Mouse (Mus musculus) cerebellum, adult 9-11 months (tissue): ENCODE results near the gene Ces1a.
A peak's percentile ranks its signal among the peaks of the same experiment; 100 is the strongest.

Source experiments
- DNase-seq: peaks from one replicate; pipeline ENCODE4 v3.0.0; 2022

Ces1a gene

DNA sequence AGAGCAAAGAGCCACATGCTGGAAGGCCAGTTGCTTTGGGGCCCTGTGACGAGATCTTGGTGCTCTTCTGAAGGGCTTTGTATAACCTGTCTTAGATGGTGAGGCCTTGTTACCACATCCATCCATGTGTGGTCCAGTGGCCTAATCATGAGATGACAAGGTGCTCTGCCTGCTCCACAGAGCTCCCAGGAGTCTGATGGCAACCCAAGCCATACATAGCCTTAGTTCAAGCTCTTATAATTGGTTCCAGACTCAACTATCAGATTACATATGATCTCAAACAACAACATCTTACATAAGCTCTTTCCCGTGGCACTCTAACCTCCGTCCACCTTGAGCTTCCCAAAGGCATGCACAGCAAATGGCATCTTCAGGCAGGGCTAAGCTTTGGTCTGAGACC is at the start of gene Ces1a:
Gene Ces1a (minus strand): TSS at position 101 of the 400 bp plus-strand sequence.
- no peak for DNase-seq

DNA sequence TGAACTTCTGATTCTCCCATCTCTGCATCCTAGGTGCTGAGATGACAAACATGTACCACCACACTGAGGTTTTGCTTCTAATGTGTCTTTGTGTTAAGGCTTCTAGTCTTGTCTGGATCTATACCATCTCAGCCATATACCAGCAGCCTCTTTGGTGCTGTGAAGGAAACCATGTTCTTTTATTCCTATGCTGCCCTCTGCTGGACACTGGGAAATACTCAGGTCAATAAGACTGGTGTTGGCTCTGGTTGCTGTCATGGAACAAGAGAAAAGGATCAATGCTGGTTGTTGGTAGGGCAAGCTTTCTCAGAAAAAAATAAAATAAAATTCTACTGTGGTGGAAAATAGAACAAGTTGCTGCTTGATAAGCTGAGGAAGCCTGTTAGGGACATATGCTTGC is 47.4 kb upstream of the Ces1a start:
- no peak for DNase-seq

DNA sequence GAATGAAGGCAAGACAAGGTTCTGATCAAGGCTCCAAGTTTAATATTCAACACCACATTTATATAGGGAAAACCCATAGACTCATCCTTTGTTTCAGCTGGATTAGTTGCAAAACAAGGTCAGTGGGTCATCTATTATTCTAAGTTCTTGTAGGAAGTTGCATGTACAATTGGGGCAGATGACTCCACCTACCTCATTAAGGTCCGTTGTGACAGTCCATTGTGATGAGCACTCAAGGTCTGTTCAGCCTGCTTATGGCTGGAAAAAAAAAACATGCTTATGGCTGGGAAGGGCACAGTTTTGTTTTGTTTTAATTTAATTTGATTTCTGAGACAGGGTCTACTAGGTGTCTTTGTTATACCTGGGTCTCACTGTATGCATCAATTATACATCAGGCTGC is 43.3 kb upstream of the Ces1a start:
- no peak for DNase-seq

DNA sequence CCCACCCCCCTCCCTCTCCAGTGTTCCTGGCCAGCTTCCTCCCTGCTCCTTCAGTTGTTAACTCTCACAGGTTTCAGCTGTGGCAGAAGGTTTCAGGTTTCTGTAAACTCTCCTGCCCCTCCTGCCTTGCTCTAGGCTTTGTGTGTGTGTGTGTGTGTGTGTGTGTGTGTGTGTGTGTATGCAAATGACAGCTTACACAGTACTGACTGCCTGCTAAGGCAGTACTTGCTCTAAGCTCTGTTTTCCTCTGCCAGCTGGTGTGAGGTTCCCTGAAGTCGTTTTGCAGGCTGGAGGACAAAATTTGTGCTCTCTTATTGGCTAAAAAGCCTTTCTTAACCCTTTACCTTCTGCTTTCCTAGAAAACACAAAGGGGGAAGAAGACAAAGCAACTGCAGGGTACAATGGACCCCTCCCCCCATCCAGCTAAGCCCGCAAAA is 40.7 kb upstream of the Ces1a start:
- no peak for DNase-seq

DNA sequence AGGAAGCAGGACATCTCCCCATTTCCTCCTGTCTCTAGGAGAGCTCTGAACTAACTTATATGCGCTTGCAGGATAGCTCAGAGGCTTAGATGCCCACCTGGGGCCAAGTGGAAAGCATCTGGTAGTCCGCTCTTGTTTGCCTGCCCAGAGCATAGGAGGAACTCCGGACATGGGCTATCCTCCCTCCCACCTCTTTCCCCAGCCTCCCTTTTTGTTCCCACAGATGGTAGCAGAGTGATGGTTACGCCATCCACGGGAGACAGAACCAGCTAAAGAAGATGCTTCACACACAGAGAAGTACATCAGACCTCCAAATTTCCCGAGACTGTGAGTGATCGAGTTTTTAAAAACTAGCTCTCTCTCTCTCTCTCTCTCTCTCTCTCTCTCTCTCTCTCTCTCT is 40.2 kb upstream of the Ces1a start:
- DNase-seq = no peak

DNA sequence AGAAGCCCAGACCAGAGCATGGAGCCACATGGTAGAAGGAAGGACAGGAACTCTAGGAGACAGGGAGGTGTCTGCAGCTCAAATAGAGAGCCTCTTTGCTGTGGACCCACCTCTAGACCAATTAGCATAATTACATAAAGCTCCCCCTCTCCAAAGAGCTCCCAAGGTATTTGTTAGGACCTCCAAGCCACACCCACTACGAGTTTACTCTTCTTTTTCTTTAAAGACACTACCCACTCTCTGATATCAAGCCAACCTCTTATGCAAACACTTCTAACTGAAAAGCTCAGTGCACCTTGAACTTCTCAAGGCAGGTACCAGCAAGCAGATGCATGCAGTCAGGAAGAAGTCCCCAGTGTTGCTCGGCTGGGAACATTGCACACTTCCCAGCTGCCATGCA is 31.9 kb upstream of the Ces1a start, which contains the start of gene Ces1b:
Gene Ces1b (minus strand): TSS at position 131 of the 400 bp plus-strand sequence.
- DNase-seq = no peak

DNA sequence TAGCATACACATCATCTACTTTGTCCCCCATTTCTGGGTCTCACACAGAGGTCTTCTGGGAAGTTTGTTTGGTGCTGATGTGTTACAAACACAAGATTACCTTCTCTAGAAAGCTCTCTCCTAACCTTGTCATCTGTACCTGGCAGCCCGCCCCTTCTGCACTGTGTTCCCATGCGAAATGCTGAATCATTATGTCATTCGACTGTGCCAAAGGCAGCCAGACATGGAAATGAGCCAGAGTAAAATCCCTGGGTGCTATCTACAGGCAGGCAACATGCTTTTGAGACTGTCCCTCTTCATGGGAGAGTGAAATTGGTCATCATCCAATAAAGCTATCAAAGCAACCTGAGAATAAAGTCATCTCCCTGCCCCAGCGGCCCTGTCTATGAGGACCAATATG is 27.3 kb upstream of the Ces1a start:
- no peak for DNase-seq

DNA sequence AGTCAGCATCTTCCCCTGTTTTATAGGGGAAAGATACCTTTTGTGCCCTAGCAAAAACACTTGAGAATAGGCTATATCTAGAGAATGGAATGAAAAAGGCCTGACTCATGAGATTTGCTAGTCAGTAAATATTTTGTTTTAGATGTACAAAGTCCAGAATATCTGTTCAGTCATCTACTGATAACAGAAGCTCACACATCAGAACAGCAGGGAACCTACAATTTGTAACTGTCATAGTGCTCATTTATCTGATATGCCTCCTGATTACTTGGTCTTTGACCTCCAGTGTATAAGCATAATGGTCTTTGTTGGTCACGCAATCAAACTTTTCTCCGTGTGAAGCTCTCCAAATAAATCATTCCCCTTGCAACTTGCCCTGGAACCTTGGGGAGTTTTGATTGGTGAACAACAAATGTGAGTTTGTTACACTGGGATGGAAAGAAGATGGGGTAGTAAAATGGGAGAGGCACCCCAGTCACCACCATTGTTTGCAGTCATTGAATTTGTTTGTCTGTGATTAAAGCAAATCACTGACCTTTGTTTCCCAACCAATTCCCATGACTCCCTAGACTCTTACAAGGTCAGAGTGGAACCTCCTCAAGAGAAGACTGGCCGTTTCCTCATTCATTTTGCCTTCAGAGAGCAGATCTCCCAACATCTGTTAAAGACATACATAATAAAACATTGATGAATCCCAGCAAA is 15.6 kb upstream of the Ces1a start:
- no peak for DNase-seq

DNA sequence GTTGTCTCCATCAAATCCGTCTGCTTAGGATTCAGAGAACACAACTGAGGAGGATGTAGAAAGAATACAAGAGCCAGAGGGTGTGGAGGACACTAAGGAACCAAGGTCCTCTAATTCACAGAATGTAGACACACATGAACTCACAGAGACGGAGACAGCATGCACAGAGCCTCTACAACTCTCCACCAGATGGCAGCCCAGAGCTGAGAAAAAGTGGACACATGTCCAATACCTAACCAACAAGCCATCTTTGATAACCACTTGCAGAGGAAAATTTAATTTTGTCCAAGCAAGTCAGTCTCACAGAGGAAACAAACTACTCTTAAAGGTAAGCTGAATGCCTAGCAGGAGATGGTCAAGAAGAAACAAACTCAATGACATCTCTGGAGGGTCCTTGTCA is 11.2 kb upstream of the Ces1a start:
- DNase-seq = no peak

DNA sequence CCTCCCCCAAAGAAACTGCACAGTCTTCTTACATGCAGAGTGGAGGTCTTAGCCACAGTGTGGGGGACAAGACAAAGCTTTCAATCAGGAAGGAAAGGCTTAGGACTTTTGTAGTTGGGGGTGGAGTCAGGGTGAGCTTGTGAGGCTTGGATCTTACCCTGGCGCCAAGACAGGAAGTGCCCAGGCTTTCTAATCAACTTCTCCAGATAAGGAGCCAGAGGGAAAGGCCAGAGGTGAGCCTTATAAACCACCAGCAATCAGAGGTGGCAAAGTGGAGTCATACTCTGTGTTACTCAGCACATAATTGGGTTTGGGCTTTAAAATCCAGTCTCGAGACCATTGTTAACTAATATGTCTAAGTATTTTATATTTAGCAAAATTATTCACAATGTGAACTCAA is 7.2 kb upstream of the Ces1a start:
- no peak for DNase-seq

DNA sequence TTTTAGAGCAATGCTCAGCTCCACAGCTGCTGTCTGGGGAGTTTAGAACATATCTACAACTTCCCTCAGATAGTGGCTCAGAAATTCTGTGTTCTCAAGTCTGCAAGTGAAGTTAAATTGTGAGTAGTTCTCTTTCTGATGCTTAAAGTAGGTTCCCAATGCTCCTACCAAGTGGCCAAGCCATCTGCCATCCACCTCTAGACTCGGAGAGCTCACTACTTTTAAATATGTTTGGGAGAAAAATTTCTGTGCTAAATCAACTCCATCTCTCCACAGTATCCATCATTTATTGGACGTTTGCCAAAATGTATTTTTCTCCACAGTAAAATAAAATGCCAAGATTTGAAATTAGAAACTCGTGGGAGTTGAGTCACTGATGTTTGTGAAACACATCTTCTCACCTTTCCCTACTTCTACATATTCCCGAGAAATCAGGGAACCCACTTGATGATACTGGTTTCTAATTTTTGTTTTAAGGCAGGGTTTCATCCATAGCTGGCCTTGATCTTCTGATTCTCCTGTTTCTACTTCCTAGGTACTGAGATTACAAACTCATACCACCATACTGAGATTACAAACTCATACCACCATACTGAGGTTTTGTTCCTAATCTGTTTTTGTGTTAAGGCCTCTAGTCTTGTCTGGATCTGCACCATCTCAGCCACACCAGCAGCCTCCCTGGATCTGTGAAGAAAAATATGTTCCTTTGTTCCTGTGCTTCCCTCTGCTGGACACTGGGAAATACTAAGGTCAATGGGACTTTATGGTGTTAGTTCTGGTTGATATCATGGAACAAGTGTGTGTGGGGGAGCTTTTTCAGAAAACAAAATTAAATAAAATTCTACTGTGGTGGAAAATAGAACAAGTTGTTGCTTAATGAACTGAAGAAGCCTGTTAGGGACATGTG is 771 bp upstream of the Ces1a start:
- DNase-seq = no peak

DNA sequence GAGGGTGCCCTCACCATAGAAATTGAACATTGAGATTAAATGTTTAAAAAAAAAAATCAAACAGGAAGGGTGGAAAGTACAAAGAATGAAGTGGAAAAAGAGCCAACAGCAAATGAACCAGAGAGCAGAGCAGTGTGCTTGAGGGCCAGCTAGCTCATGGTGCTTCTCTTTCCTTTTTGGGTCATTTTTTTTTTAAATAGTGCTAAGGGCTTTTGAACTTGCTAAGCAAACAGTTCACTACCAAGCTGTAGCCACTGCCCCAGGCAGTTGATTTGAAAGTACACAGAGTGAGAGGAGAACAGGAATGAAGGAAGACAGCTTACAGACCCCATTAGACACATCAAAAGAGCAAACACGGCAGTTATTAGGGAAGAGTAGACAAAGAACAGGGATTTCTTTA is 4.9 kb downstream of the Ces1a start:
- DNase-seq = no peak

DNA sequence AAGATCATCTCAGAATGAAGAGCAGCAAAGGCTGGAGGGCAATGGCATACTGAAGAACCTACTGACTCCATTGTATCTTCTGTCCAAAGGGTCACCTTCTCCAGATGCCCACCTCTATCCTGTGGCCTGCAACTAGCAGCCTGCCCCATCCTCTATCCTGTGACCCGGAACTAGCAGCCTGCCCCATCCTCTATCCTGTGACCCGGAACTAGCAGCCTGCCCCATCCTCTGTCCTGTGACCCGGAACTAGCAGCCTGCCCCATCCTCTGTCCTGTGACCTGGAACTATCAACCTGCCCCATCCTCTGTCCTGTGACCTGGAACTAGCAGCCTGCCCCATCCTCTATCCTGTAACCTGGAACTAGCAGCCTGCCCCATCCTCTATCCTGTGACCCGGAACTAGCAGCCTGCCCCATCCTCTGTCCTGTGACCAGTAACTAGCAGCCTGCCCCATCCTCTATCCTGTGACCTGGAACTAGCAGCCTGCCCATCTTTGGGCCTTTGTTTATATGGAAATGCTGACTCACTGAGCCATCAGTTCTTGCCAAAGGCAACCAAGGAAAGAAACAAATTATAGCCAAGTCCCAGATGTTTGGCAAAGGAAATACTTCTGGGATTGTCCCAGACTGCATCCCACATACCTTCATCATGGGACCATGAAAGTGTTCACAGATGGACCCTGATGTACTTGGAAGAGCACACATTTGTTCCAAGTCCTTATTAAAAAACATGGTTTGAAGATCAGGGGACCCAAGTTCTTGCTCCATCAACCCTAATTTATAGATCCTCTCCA is 7.0 kb downstream of the Ces1a start:
- no peak for DNase-seq

DNA sequence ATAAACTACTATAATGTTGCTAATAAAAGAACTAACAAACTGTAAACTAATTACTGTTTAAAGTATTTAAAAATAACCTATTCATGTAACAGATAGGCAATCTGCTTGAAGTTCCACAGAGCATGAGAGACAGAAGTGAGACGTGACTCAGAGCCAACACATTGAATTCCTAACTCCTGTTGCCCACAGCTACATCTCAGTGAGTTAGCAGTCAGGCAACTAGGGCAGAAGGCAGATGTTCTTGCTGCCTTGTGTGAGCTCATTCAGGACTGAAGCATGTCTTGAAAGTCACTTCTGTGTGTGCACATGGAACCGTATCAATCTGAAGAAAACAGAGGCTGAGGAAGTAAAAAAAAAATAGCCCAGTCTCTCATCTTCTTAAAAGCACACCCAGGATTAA is 7.7 kb downstream of the Ces1a start:
- DNase-seq = no peak

DNA sequence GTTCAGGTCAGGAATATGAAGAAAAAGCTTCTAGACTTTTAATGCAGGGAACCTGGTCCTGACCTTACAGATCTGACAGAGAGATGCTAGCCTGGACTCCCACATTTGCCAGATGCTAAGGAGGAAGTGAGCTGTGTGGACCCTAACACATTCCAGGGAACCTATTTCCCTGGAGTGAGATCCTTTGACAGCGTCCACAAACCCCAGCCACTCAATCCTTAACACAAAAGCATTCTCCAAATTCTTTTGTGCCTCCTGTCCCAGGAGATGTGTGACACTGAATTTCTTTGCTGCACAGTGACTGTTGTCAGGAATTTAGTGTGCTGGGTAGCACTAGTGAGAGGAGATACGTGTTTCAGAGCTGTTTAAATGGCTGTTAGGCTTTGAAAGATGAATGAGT is 9.2 kb downstream of the Ces1a start:
- no peak for DNase-seq

DNA sequence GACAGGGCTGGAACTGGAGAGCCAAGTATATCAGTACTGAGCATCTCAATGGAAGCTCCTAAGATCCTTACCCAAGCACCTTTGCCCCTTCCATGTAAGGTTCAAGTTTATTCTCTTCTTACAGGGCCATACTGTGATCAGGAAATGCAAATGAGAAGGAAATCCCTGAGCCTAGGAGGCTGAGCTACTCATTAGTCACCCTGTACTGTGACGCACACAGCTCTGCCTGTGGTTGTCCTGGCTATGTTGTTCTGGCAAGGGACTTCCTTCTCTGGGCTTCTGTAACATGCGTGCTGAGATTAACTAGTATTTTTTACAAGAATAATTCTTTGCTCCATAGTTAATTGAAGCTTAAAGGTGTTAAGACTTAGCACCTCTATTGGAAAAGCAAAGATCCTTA is 17.3 kb downstream of the Ces1a start:
- no peak for DNase-seq

DNA sequence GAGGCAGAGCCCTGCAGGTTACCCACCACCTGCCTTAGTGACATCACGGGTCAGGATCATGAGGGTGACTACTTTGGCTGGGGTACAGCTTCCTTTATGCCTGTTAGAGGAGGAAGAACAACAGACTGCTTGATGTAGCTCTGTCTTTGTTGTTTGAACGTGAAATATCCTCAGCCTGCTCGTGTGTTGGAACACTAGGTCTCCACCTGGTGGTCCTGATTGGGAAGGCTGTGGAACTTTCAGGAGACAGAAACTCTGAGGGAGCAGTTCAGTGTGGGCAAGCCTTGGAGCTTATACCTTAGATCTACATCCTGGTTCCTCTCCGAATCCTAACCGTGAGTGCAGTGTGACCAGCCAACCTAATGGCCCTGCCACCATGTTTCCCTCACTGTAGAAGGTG is 26.3 kb downstream of the Ces1a start:
- DNase-seq = no peak

DNA sequence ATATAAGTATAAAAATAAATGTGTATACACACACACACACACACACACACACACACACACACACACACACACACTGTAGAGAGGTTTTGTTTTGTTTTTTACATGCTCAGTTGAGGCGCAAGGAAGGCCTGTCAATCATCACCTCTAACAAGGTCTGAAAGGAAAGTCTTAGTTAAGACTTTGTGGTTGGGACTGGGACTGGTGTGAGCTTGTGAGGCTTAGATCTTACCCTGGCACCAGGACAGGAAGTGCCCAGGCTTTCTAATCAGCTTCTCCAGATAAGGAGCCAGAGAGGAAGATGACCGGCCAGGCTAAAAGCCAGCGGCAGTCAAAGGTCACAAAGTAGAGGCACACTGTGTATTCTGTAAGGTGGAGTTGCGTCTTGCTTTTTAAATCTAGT is 33.7 kb downstream of the Ces1a start:
- DNase-seq = no peak

DNA sequence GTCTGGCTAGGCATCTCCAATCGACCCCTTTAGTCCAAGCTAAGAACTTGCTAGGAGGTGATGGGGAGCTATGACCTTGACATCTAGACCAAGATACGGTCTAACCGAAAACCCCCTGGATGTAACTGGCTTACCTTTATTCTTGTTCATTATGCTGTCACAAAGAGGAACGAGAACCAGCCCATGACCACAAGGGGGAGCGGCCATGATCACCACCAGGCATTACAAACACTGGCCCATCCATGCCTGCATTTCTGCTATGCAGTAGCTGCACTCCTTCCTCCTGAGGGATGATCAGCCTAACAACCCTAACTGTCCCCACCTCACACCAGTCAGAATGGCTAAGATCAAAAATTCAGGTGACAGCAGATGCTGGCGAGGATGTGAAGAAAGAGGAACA is 35.8 kb downstream of the Ces1a start:
- no peak for DNase-seq

DNA sequence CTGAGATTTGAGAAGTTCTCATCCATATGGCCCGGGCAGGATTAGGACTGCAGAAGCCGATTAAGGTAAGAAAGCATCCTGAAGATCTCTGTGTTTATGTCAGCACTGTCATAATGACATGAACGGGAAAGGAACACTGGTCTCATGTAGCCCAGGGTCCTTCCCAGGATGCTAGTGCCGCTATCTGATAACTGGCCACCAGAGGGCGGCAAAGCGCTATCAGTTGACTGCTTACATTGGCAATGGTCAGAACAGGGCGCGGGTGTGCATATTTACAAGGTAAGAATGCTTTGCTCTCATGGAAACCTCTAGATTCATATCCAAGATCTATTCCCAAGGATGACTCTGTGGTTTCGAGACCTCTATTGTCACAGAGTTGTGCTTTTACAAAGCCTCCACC is 36.6 kb downstream of the Ces1a start:
- DNase-seq = peak; percentile 47

DNA sequence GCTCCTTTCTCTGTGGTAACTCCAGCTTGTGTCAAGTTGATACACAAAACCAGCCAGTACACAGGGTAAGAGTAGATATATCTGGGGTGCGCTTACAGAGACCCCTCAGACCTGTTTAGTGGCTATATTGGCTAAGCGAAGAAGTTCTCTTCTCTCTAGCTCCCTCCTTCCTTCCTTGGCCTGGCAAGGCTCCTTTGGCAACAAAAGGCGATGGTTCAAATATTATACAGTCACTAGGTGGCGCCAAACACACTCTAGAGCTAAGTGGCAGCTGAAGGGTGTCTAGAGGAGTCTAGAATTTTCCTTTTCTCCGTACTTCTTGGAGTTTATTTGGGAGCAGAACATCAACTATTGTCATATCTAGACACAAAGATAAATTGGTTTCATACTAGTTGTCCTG is 37.7 kb downstream of the Ces1a start:
- no peak for DNase-seq

DNA sequence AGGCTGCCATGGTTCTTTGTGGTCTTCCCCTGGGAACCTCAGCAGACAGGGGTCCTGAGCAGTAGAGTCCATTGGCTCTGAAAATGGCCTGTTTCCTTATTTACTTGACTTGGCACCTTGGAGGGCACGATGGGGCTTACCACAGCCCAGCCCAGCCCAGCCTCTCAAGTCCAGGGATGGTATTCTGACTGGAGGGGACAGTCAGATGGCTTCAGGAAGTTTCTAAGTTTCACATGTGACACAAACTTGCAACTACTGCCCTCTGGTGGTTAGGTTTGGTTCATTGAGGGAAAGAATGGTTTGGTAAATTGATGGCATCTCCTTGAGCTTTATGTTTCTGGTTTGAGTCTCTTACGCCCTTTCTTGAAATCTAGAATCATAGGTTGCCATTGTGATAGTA is 49.4 kb downstream of the Ces1a start:
- no peak for DNase-seq

DNA sequence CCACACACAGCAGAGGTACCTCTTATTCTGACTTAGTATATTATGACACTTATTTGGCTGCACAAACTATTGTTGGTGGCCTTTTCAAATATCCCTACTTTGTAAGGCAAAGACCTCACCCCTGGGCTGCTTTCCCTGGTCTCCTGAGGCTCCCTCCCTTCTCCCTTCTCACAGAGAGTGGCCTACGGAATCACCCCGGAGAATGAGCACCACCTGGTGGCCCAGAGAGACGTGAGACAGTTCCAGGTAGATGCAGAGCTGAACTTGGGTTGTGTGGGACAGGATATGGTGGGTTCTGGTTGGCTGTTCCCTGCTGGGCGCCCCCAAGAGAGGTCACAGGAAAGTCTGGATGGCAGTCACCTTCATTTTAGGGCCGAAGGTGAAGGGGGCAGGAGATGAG is 51.2 kb downstream of the Ces1a start:
- no peak for DNase-seq

DNA sequence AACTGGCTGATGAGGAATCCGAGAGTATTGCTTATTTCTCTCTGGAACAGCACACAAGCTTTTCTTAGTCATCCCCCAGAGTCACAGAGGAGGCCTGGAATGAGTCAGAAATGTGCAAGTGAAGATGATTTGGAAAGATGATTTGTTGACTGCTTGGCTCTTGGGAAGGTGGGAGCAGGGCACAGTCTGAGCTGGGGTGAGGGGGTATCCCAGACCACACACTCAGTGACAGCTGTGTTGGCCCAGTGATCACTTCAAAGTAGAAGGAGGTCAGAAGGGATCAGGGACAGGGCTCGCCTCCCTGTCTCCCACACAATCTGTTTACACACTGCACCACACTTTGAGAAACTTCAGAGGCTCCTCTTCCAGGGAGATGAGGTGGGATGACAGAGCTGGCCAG is 63.6 kb downstream of the Ces1a start:
- DNase-seq = no peak
